Mouse (Mus musculus): Measurements from ENCODE around the gene Btbd9.

DNA sequence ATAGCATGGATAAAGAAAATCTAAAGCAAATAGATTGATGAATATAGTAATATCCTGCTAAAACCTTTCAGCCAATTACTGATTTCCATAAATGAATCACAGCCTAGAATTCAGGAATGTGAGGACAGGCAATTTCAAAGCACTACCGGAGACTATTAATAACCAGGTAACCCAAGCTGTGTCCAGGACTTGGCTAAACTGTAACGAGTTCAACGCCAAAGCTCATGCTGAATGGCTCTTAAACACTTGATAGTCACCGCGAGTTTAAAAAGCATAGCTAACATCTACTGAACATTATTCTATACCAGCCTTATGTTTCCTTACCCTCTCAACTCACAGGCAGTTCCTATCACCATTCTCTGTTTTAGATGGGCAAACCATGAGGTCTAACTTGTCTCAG is 221.9 kb downstream of the Btbd9 start:
- TF ChIP-seq POLR2A (IDR thresholded peaks at IDR 0.05; ENCODE audit: extremely low read depth, insufficient read depth, low read length) (no peak), CTCF (IDR thresholded peaks at IDR 0.05; ENCODE audit: low read depth, low read length) (no peak)
